Mouse (Mus musculus): ENCODE data around the gene Atad5.

Atad5 gene

GRCm38 (mm10) chr11:80080826-80081728 lies 8.1 kb upstream of the Atad5 start, which contains the start of gene Crlf3:
Gene Crlf3 (minus strand): TSS chr11:80080991.
- DNase-seq (ENCODE audit: low read depth, low spot score) = peak; percentile 92

- no peak for DNase-seq (ENCODE audit: low read depth, low spot score)
Measured at GRCm38 (mm10) chr11:80081786-80082319, 7.3 kb upstream of the Atad5 start.

- no peak for DNase-seq (ENCODE audit: low read depth, low spot score)
Measured at GRCm38 (mm10) chr11:80085356-80086055, 3.7 kb upstream of the Atad5 start.

- DNase-seq (ENCODE audit: low read depth, low spot score) = peak; percentile 70
Measured at GRCm38 (mm10) chr11:80086844-80087243, 2.4 kb upstream of the Atad5 start.

GRCm38 (mm10) chr11:80089817-80090214 lies 616 bp downstream of the Atad5 start:
- no peak for DNase-seq (ENCODE audit: low read depth, low spot score)

GRCm38 (mm10) chr11:80090555-80091164 lies 1.5 kb downstream of the Atad5 start:
- DNase-seq (ENCODE audit: low read depth, low spot score) = no peak

- DNase-seq (ENCODE audit: low read depth, low spot score) = no peak
Measured at GRCm38 (mm10) chr11:80098444-80099056, 9.3 kb downstream of the Atad5 start.

GRCm38 (mm10) chr11:80101298-80101697 lies 12.1 kb downstream of the Atad5 start:
- DNase-seq (ENCODE audit: low read depth, low spot score) = no peak

GRCm38 (mm10) chr11:80104407-80104806 lies 15.2 kb downstream of the Atad5 start:
- no peak for DNase-seq (ENCODE audit: low read depth, low spot score)

GRCm38 (mm10) chr11:80116411-80116810 lies 27.2 kb downstream of the Atad5 start:
- no peak for DNase-seq (ENCODE audit: low read depth, low spot score)

- DNase-seq (ENCODE audit: low read depth, low spot score) = no peak
Measured at GRCm38 (mm10) chr11:80132050-80132449, 42.9 kb downstream of the Atad5 start.

GRCm38 (mm10) chr11:80134744-80135143 lies 45.5 kb downstream of the Atad5 start:
- DNase-seq (ENCODE audit: low read depth, low spot score) = no peak

- DNase-seq (ENCODE audit: low read depth, low spot score) = no peak
Measured at GRCm38 (mm10) chr11:80135954-80136683, 46.9 kb downstream of the Atad5 start.

- DNase-seq (ENCODE audit: low read depth, low spot score) = no peak
Measured at GRCm38 (mm10) chr11:80136786-80137185, 47.6 kb downstream of the Atad5 start.

- no peak for DNase-seq (ENCODE audit: low read depth, low spot score)
Measured at GRCm38 (mm10) chr11:80137773-80138172, 48.6 kb downstream of the Atad5 start.

GRCm38 (mm10) chr11:80141825-80142521 lies 52.8 kb downstream of the Atad5 start, which contains the start of gene Tefm:
Gene Tefm (minus strand): TSS chr11:80142175.
- peak; percentile 83 for DNase-seq (ENCODE audit: low read depth, low spot score)

- DNase-seq (ENCODE audit: low read depth, low spot score) = no peak
Measured at GRCm38 (mm10) chr11:80142872-80143271, 53.7 kb downstream of the Atad5 start.

GRCm38 (mm10) chr11:80145787-80146275 lies 56.6 kb downstream of the Atad5 start:
- DNase-seq (ENCODE audit: low read depth, low spot score) = no peak

- no peak for DNase-seq (ENCODE audit: low read depth, low spot score)
Measured at GRCm38 (mm10) chr11:80147748-80148147, 58.5 kb downstream of the Atad5 start.

GRCm38 (mm10) chr11:80148313-80148712 lies 59.1 kb downstream of the Atad5 start:
- DNase-seq (ENCODE audit: low read depth, low spot score) = no peak

All from retina, postnatal 7 days (tissue).